Mouse (Mus musculus): ENCODE data around the gene Anp32e.

GRCm38 (mm10) chr3:95948325-95948724 is 19.3 kb downstream of the Anp32e start:
- TF ChIP-seq POLR2A (IDR thresholded peaks at IDR 0.05; ENCODE audit: insufficient read length, low read depth) (peak; percentile 18), USF1 (IDR thresholded peaks at IDR 0.05; ENCODE audit: low read depth) (no peak), E2F4 (IDR thresholded peaks at IDR 0.05; ENCODE audit: insufficient read depth) (no peak), POLR2AphosphoS2 (IDR thresholded peaks at IDR 0.05; ENCODE audit: insufficient read length, low read depth) (no peak), MYOD1 (IDR thresholded peaks at IDR 0.05; ENCODE audit: control insufficient read depth in 1 of 3, insufficient read length in 2 of 3, low read depth in 2 of 3) (peak; percentile 79 to 94 (median 92)), MYOG (IDR thresholded peaks at IDR 0.05; ENCODE audit: control insufficient read depth in 1 of 3, insufficient read depth in 1 of 3, insufficient read length in 2 of 3, low read depth in 2 of 3) (peak; percentile 86 to 93 (median 89)), TCF3 (IDR thresholded peaks at IDR 0.05; ENCODE audit: insufficient read length, low read depth) (peak; percentile 50), SRF (IDR thresholded peaks at IDR 0.05; ENCODE audit: control insufficient read depth, insufficient read length, low read depth) (no peak), MAX (IDR thresholded peaks at IDR 0.05; ENCODE audit: low read depth) (no peak), CEBPB (IDR thresholded peaks at IDR 0.05; ENCODE audit: insufficient read depth, poor library complexity, severe bottlenecking) (no peak), REST (IDR thresholded peaks at IDR 0.05; ENCODE audit: insufficient read depth, insufficient read length) (no peak)

Data from myocyte (in vitro differentiated cells).